Mouse (Mus musculus) cerebellum, adult 11-12 months (tissue): ENCODE results near the gene Surf1.
"Not testable (repeated sequence)": the region's sequence is repeated elsewhere in the genome, so short reads cannot be mapped to it uniquely, and the experiment has no call there.

Experiments used
- DNase-seq: peaks from one replicate; pipeline ENCODE4 v3.0.0; 2022

Surf1 gene

GRCm38 (mm10) chr2:26921784-26922183, 5.5 kb upstream of the Surf1 start:
- no peak for DNase-seq

- DNase-seq = no peak
Measured at GRCm38 (mm10) chr2:26920190-26920855, 4.0 kb upstream of the Surf1 start.

- no peak for DNase-seq
Measured at GRCm38 (mm10) chr2:26919684-26920083, 3.4 kb upstream of the Surf1 start.

GRCm38 (mm10) chr2:26916738-26917137, 408 bp upstream of the Surf1 start:
- DNase-seq = no peak

GRCm38 (mm10) chr2:26914148-26914941, 2.0 kb downstream of the Surf1 start:
- DNase-seq = no peak

GRCm38 (mm10) chr2:26913416-26914147, 2.7 kb downstream of the Surf1 start:
- no peak for DNase-seq

- no peak for DNase-seq
Measured at GRCm38 (mm10) chr2:26912253-26912770, 4.0 kb downstream of the Surf1 start.

GRCm38 (mm10) chr2:26910994-26911765, 5.2 kb downstream of the Surf1 start:
- no peak for DNase-seq

GRCm38 (mm10) chr2:26910124-26910993, 6.0 kb downstream of the Surf1 start, which contains the start of the genes Med22 and Rpl7a:
TSS of gene Med22 (minus strand) at chr2:26910677.
TSS of gene Rpl7a (plus strand) at chr2:26910764.
- DNase-seq = peak; percentile 99

GRCm38 (mm10) chr2:26909387-26909784, 6.9 kb downstream of the Surf1 start:
- no peak for DNase-seq

- DNase-seq = no peak
Measured at GRCm38 (mm10) chr2:26908710-26909386, 7.5 kb downstream of the Surf1 start.

- DNase-seq = no peak
Measured at GRCm38 (mm10) chr2:26907109-26907508, 9.2 kb downstream of the Surf1 start.

- no peak for DNase-seq
Measured at GRCm38 (mm10) chr2:26906431-26906830, 9.9 kb downstream of the Surf1 start.

GRCm38 (mm10) chr2:26905936-26906335, 10.4 kb downstream of the Surf1 start:
- no peak for DNase-seq

GRCm38 (mm10) chr2:26903311-26903710, 13.0 kb downstream of the Surf1 start:
- DNase-seq = no peak

GRCm38 (mm10) chr2:26902467-26903220, 13.7 kb downstream of the Surf1 start, which contains the start of gene Surf6:
TSS of gene Surf6 (minus strand) at chr2:26902879.
- DNase-seq = peak; percentile 96

GRCm38 (mm10) chr2:26901834-26902400, 14.4 kb downstream of the Surf1 start:
- DNase-seq = no peak

- DNase-seq = no peak
Measured at GRCm38 (mm10) chr2:26900731-26901130, 15.6 kb downstream of the Surf1 start.

- DNase-seq = no peak
Measured at GRCm38 (mm10) chr2:26895898-26896297, 20.4 kb downstream of the Surf1 start.

- not testable (repeated sequence) for DNase-seq
Measured at GRCm38 (mm10) chr2:26886170-26886569, 30.2 kb downstream of the Surf1 start.
